Mouse (Mus musculus) brain, embryonic 14.5 days (tissue): ENCODE measurements at regions not wholly inside any gene's neighbourhood (a gene's known extent, or its start where the extent isn't known, plus 50 kb on each side); places are given as distances from the start of the nearest gene placed in this dataset.
A peak's percentile ranks its signal among the peaks of the same experiment; 100 is the strongest.

Experiments
- DNase-seq: peaks from one replicate; pipeline ENCODE4 v3.0.0-alpha.2; 2011; ENCODE audit warnings: low read depth
- CTCF ChIP-seq: fragments of 200-500 bp; IDR thresholded peaks from 2 replicates; pipeline ENCODE4 v1.5.1; 2012; ENCODE audit warnings: inconsistent platforms, mild to moderate bottlenecking, moderate library complexity, borderline replicate concordance; ENCODE audit not compliant: insufficient read depth, insufficient read length; ENCODE audit errors: extremely low read depth
- POLR2A ChIP-seq: fragments of 200-500 bp; IDR thresholded peaks from 2 replicates; pipeline ENCODE4 v1.6.1; 2012; ENCODE audit warnings: mild to moderate bottlenecking, inconsistent platforms, borderline replicate concordance; ENCODE audit not compliant: poor library complexity, insufficient read depth, insufficient read length, severe bottlenecking; ENCODE audit errors: extremely low read depth

DNA sequence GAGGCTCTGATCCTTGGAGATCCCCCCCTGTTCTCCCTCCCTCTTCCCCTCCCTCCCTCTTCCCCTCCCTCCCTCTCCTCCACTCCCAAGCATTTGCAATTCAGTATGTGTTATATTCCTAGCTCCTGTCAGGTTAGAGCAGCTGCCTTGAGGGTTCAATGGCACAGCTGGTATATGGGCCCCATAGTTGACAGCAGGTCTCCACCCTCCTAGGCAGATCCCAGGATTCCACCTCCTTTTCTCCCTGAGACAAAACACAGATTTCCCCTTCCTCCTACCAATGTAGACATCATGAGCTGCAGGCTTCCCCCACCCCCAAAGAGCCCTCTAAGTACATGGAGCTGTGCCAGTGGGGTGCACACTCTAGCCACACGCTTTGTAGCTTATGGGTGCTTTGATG lies 137.8 kb downstream of the Unc5cl start:
- no peak for DNase-seq

DNA sequence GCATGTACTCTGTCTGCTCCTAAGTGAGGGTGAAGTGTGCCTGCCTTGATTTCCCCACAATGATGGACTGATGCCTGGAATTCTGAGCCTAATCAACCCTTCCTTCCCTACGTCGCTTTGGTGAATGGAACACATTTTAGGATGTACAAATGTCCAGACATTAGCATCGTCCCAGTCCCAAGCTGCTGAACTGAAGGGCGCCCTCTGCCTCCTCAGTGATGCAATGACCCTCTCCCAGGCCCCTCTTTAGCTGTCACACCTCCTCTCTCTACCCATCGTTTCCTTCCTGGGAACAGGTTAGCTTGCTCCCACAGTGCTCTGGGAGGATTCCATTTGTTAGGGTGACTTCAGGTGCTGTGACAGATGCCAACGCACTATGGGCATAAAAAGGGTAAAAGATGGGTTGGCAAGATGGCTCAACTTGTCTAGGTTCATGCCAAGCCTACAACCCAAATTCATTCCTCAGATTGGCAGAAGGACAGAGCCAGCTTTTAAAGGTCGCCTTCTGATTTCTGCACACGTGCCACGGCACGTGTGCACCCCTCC lies 140.8 kb downstream of the Unc5cl start:
- no peak for DNase-seq
- TF ChIP-seq CTCF (no peak; the same call in 1 of the 2 replicates), POLR2A (no peak)

More for the DNA sequence above, 137.8 kb downstream of the Unc5cl start:
- no peak for TF ChIP-seq POLR2A

DNA sequence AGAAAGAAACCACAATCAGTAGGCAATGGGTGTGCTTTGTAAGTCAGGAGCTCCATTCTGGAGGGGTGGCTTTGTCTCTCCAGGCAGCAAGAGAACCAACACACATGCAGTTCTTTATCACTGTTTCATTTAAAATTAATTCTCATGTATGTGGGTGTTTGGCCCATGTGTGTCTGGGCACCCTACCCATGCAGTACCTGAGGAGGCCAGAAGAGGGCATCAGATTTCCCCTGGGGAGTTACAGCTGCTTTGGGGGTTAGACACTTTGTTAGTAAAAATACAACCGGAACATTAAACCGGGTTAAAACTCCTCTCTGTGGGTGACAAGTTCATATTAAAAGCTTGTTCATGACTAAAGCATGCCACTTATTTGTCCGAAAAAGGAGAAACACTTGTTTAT lies 141.7 kb downstream of the Unc5cl start:
- TF ChIP-seq CTCF (peak; percentile 36; the same call in 1 of the 2 replicates), POLR2A (no peak)
- no peak for DNase-seq

DNA sequence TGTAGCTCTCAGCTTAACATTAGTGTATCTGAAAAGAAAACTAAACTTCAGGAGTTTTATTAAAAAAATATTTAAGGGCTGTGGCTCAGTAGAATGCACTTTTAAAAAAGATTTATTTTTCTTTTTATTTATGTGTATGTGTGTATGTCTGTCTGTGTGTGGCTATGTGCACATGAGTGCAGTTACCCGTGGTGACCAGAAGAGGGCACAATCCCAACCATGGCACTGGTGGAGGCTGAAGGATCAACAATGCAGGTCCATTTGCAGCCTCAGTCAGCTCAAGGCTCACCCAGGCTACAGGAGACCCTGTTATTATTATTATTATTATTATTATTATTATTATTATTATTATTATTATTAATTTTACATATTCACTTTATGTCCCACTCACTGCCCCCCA lies 142.6 kb downstream of the Unc5cl start:
- DNase-seq, result no peak
- no peak for TF ChIP-seq POLR2A
- TF ChIP-seq CTCF, result peak; percentile 39; the same call in 1 of the 2 replicates

DNA sequence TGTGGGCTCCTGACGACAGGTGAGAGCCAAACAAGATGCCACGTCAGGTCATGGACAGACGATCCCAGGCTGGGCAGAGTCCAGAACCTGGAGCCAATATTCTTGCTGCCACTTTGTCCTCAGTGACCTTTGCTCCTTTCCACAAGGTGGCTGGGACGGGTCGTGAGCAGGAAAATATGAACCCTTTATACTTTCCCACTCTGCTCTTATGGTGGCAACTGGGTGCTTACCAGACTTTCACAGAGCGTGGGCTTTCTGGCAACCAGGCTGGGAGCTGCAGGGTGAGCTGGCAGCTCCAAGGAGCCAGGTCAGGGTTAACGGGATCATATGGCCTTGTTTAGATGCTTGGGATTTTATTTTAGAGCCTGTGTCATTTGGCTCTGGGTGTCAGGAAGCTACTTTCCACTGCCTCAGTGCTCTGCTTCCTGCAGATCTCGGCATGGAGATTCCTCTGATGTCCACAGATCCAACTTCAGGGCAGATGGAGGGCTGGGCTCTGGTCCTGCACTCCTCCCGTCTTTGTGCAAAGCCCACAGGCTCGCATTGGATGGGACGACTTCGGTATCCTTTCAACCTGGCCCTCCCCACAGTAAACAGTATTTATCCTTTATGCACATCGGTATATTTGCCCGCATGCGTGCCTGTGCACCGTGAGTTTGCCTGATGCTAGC lies 143.9 kb downstream of the Unc5cl start:
- DNase-seq, result no peak
- no peak for TF ChIP-seq POLR2A
- TF ChIP-seq CTCF, result no peak

DNA sequence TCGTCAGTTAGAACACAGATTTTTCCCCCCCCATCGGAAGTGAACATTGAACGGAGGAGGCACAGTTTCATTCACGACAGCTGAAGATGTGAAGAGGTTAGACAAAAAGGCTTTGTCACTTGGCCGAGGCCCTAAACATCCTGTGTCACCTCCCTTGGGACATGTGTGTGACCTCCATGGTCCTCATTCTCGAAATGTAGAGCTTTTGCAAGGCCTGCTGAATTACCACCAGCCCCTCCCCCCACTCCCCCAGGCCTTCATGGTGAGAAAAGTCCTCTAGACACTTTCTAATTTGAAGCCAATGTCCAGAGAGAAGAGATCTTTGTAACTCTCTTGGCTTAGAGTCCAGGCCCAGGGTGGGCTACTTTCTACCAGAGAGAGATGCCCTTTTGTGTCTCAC lies 145.5 kb downstream of the Unc5cl start:
- no peak for DNase-seq
- no peak for TF ChIP-seq CTCF
- no peak for TF ChIP-seq POLR2A

DNA sequence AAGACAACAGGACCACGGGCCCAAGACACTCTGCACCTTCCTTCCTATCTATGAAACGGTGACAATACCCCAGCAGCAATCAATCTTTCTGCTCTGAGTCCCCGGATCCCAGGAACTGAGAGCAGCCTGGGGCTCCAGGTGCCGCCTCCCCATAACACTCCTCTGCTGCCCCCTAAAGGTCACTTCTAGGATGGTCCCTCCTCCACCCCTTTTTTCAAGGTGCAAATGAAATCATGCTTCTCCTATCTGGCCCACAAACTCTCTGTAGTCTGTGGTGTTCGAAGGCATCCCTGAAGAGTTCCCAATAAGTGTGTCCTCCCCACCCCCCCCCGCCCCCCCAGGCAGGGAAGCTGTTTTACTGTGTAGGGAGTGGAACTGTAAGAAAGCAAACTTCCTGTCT lies 147.9 kb downstream of the Unc5cl start:
- no peak for TF ChIP-seq POLR2A
- peak; percentile 86 for TF ChIP-seq CTCF

DNA sequence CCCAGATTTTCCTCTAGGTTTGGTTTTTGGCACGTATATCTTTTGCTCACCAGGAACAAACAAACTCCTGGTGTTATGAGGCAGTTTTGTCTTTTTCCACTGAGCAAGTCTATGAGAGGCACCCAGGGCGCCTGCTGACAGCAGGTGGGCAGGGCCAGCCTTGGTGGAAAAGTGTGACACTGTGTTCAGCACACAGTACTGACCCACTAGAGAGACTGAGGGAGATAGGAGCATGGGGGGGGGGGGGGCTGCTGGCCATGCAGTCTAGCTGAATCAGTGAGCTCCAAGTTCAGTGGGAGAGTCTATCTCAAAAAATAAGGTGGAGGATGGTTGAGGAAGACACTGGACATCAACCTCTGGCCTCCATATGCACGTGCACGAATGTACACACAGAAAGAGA lies 152.1 kb downstream of the Unc5cl start:
- no peak for DNase-seq
- TF ChIP-seq POLR2A (no peak), CTCF (no peak)

More for the DNA sequence above, 147.9 kb downstream of the Unc5cl start:
- peak; percentile 77 for DNase-seq

DNA sequence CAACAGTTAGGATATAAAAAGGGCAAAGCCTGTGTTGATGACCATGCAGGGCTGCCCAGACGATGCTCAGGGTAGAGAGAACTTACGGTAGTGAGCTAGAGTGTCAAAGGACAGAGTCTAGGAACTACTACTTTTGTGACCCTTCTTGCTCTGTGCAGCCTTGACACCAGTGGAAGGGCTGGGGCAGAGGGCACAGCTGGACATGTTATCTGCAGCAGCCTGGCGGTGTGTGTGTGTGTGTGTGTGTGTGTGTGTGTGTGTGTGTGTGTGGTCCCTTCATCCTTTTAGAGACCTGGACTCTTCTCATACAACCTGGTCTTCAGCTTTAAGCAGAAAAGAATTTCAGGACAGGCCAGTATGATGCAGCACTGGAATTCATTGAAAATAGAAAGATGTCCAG lies 153.6 kb downstream of the Unc5cl start:
- DNase-seq, result no peak
- TF ChIP-seq POLR2A (no peak), CTCF (no peak)

DNA sequence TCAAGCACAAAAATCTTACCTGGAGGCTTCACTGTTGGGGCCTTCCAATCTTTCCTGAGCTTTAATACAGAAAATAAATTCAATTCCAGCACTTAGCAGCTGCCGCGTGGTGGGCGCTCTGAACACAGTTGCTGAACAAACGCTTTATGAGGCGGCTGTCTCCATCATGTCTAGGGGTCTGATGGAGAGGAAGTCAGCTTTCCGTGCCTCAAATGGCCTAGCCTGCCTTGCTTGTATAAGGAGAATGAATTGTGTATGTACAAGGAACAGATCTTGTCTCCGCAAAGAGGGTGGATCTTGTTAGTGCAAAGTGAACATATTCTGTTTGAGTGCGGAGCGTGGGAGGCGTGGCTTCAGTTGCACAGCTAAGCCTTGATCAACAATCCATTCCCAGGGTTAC lies 155.4 kb downstream of the Unc5cl start:
- TF ChIP-seq POLR2A (no peak), CTCF (no peak)
- DNase-seq, result no peak

DNA sequence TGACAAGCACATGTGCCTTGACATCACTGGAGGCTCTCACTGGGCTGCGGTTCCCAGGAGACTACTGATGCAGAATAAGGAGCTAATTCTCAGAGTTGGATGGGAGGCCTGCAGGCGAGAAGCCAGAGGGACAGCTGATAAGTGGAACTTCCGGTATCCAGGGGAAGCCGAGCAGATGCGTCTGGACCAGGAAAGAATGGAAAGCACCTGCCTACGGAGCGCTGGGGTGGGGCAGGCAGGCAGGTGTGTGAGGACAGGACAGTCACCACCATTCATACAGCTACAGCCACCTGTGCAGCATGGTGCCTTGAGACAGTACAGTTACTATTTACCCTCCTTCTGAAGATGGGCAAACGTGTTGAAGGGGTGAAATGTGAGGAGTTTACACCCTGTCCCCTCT lies 156.1 kb downstream of the Unc5cl start:
- no peak for DNase-seq
- no peak for TF ChIP-seq CTCF
- TF ChIP-seq POLR2A, result no peak

DNA sequence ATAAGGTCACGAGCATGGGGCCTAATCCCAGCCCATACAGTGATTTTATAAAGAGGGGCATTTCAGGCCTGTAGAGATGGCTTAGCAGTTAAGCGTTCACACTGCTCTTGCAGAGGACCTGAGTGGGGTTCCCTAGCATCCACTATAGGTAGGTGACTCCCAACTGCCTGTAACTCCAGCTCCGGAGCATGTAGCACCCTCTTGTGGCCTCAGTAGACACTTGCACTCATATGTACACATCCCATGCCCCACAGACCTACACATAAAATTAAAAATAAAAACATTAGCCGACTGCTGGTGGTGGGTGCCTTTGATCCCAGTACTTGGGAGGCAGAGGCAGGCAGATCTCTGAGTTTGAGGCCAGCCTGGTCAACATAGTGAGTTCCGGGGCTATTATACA lies 158.8 kb downstream of the Unc5cl start:
- TF ChIP-seq POLR2A, result no peak
- peak; percentile 19; the same call in 1 of the 2 replicates for TF ChIP-seq CTCF
- DNase-seq, result no peak
